Mouse (Mus musculus): ENCODE data around the gene Fto. TPM values are rescaled to one million over a fixed set of nuclear protein-coding genes. Genes with fewer than 3 reads are reported as not detected.
A peak's percentile ranks its signal among the peaks of the same experiment; 100 is the strongest.

Fto gene
- polyA plus RNA-seq, 1 experiment from 2014 or later, result 106 TPM

GRCm38 (mm10) chr8:91711981-91712598, 398.8 kb downstream of the Fto start:
- Histone ChIP-seq H3K27ac (peak overlapping the region; percentile 75; the same call in 1 of the 2 replicates), H3K4me3 (no peak overlapping the region), H3K4me2 (replicated peaks) (peak overlapping the region; percentile 49; the same call in 1 of the 2 replicates), H3K4me1 (peaks cover 47% of the 10 kb centered on the region), H3K36me3 (no peaks in the 10 kb centered on the region), H3K9me3 (peaks cover 3% of the 10 kb centered on the region; the same call in 1 of the 2 replicates), H3K27me3 (0 out of 2 replicates have a peak, but pooled peaks cover 6% of the 10 kb centered on the region), H3K9ac (no peak overlapping the region)
- 21% methylated on average over 6 of the region's 6 CpGs for WGBS
- ATAC-seq (ENCODE audit: insufficient number of reproducible peaks, insufficient read depth, low FRiP score, low TSS enrichment), result no peak

- ATAC-seq (ENCODE audit: insufficient number of reproducible peaks, insufficient read depth, low FRiP score, low TSS enrichment), result peak; percentile 68; the same call in 1 of the 2 replicates
- 0 out of 2 replicates have a peak, but pooled peaks cover 6% of the 10 kb centered on the region for H3K27me3 ChIP-seq
These were observed 399.6 kb downstream of the Fto start for GRCm38 (mm10) chr8:91712731-91713569.

GRCm38 (mm10) chr8:91713677-91714312, 400.5 kb downstream of the Fto start:
- H3K4me3 ChIP-seq, result peak overlapping the region; percentile 25; the same call in 1 of the 2 replicates
- peaks cover 47% of the 10 kb centered on the region for H3K4me1 ChIP-seq
- peak overlapping the region; percentile 75 for H3K27ac ChIP-seq

More at GRCm38 (mm10) chr8:91712731-91713569, 399.6 kb downstream of the Fto start:
- WGBS, result 3% methylated on average over 31 of the region's 31 CpGs
- Histone ChIP-seq H3K4me3 (peak overlapping the region; percentile 25), H3K36me3 (no peaks in the 10 kb centered on the region), H3K9ac (peak overlapping the region; percentile 7; the same call in 1 of the 2 replicates), H3K4me1 (peaks cover 47% of the 10 kb centered on the region), H3K9me3 (no peaks in the 10 kb centered on the region), H3K4me2 (replicated peaks) (peak overlapping the region; percentile 49), H3K27ac (peak overlapping the region; percentile 75)

GRCm38 (mm10) chr8:91714733-91715132, 401.4 kb downstream of the Fto start:
- Histone ChIP-seq H3K36me3 (no peaks in the 10 kb centered on the region), H3K4me2 (replicated peaks) (no peak overlapping the region), H3K27me3 (0 out of 2 replicates have a peak, but pooled peaks cover 6% of the 10 kb centered on the region), H3K4me3 (no peak overlapping the region), H3K9ac (no peak overlapping the region), H3K27ac (no peak overlapping the region), H3K9me3 (no peaks in the 10 kb centered on the region), H3K4me1 (peaks cover 45% of the 10 kb centered on the region)
- 84% methylated on average over 7 of the region's 7 CpGs for WGBS
- no peak for ATAC-seq (ENCODE audit: insufficient number of reproducible peaks, insufficient read depth, low FRiP score, low TSS enrichment)

More at GRCm38 (mm10) chr8:91713677-91714312, 400.5 kb downstream of the Fto start:
- 0 out of 2 replicates have a peak, but pooled peaks cover 6% of the 10 kb centered on the region for H3K27me3 ChIP-seq
- 5% methylated on average over 12 of the region's 12 CpGs for WGBS
- no peak overlapping the region; the same call in 1 of the 2 replicates for H3K9ac ChIP-seq
- H3K4me2 ChIP-seq (replicated peaks), result peak overlapping the region; percentile 49
- no peak for ATAC-seq (ENCODE audit: insufficient number of reproducible peaks, insufficient read depth, low FRiP score, low TSS enrichment)
- no peaks in the 10 kb centered on the region for H3K36me3 ChIP-seq
- H3K9me3 ChIP-seq, result no peaks in the 10 kb centered on the region

- Histone ChIP-seq H3K27ac (no peak overlapping the region), H3K4me1 (peaks cover 41% of the 10 kb centered on the region), H3K27me3 (0 out of 2 replicates have a peak, but pooled peaks cover 6% of the 10 kb centered on the region), H3K4me3 (no peak overlapping the region), H3K4me2 (replicated peaks) (no peak overlapping the region), H3K9ac (no peak overlapping the region), H3K9me3 (no peaks in the 10 kb centered on the region), H3K36me3 (no peaks in the 10 kb centered on the region)
- 24% methylated on average over 8 of the region's 8 CpGs for WGBS
- ATAC-seq (ENCODE audit: insufficient number of reproducible peaks, insufficient read depth, low FRiP score, low TSS enrichment), result no peak
These were observed 402.2 kb downstream of the Fto start for GRCm38 (mm10) chr8:91715387-91716085.

Other genes with a start within 250 kb of the Fto start
- 16.5 and 17.1 TPM in 2 replicates for gene Rbl2, start 243.5 kb upstream of the Fto start, polyA plus RNA-seq (2016; fragmentation: Nextera tagmentation; extraction: Ambion mirVana)
- 57.3 and 59.4 TPM in 2 replicates for gene Aktip, start 113.5 kb upstream of the Fto start, polyA plus RNA-seq (2016; fragmentation: Nextera tagmentation; extraction: Ambion mirVana)
- gene Rpgrip1l, start 263 bp upstream of the Fto start, polyA plus RNA-seq (2016; fragmentation: Nextera tagmentation; extraction: Ambion mirVana), result 15.4 and 17.1 TPM in 2 replicates